Mouse (Mus musculus) liver, embryonic 16.5 days (tissue): ENCODE data around the gene Trpc1. TPM values are rescaled to one million over a fixed set of nuclear protein-coding genes. Genes with fewer than 3 reads are reported as not detected.

Experiments
- ATAC-seq: fragments of 200-750 bp; cut with Nextera tagmentation; 2 replicates; pipeline ENCODE4 v1.8.0; 2017; ENCODE audit warnings: low read depth, mild to moderate bottlenecking, moderate number of reproducible peaks, moderate library complexity
- H3K27ac ChIP-seq: fragments of 300-500 bp; sonication (generic); 2 replicates; pipeline ENCODE4 v1.5.1; 2014; ENCODE audit warnings: mild to moderate bottlenecking, low read length
- H3K27me3 ChIP-seq: fragments of 300-500 bp; sonication (generic); 2 replicates; pipeline ENCODE4 v1.6.1; 2014; ENCODE audit warnings: low read depth, low read length, mixed read lengths; ENCODE audit not compliant: control insufficient read depth, insufficient read depth
- H3K36me3 ChIP-seq: fragments of 300-500 bp; sonication (generic); 2 replicates; pipeline ENCODE4 v1.6.1; 2014; ENCODE audit warnings: mild to moderate bottlenecking; ENCODE audit not compliant: control insufficient read depth, insufficient read depth
- H3K4me1 ChIP-seq: fragments of 300-500 bp; sonication (generic); 2 replicates; pipeline ENCODE4 v1.6.1; 2014; ENCODE audit warnings: low read depth, low read length, mixed read lengths; ENCODE audit not compliant: control insufficient read depth
- H3K4me2 ChIP-seq: fragments of 300-500 bp; sonication (generic); 2 replicates; pipeline ENCODE4 v1.6.1; 2014; ENCODE audit warnings: low read depth, low read length, mixed read lengths
- H3K4me3 ChIP-seq: fragments of 300-500 bp; sonication (generic); 2 replicates; pipeline ENCODE4 v1.5.1; 2014; ENCODE audit warnings: low read depth, mild to moderate bottlenecking, low read length
- H3K9ac ChIP-seq: fragments of 300-500 bp; sonication (generic); 2 replicates; pipeline ENCODE4 v1.6.1; 2014; ENCODE audit warnings: low read depth, low read length
- H3K9me3 ChIP-seq: fragments of 300-500 bp; sonication (generic); replicated peaks from 2 replicates; pipeline ENCODE4 v1.6.1; 2016; ENCODE audit warnings: low read length; ENCODE audit not compliant: control insufficient read depth
- WGBS: fragments of 180-500 bp; shearing (Covaris S2); extraction: QIAGEN DNeasy Blood & Tissue Kit; methylation state at CpG from one replicate; pipeline ENCODE4 v1.1.7; 2014; ENCODE audit not compliant: insufficient replicate concordance; 5-methylcytosine and 5-hydroxymethylcytosine counted together
- polyA plus RNA-seq: library from polyadenylated mRNA; unstranded; fragments of >200 nt; fragmentation: Nextera tagmentation; extraction: Ambion mirVana; gene quantifications from 2 replicates; pipeline ENCODE4 v1.2.1, GENCODE M21; 2015

Gene Trpc1
- polyA plus RNA-seq = 0.56 and 0.64 TPM in 2 replicates

DNA sequence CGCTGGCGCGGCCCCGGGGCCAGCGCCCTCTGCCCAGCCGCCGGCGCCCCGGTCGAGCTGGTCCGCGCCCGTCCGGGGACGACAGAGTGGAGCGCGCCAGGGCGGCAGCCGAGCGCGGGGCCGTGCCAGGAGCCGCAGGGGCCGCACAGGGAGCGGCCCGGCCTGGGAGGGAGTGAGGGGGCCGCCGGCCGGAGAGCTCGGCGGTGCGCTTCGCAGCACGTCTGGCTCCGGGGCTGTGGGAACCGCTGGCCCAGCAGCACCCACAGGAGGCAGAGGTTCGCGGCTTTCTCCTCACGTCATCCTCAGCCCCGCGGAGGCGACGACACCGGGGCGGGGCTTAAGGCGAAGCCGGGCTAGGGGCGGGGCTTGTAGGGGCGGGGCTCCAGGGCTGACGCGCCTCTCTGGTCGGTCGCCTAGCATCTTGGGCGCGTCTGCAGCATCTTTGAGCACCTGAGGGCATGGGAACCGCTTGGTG is at the start of gene Trpc1:
Trpc1 (minus strand) TSS at position 339 of the 475 bp plus-strand sequence.
- H3K27ac ChIP-seq = no peak within 1 kb of the TSS
- peak; percentile 91 for ATAC-seq
- no peaks in the 10 kb centered on the region for H3K36me3 ChIP-seq
- H3K9ac ChIP-seq = peak within 1 kb of the TSS; percentile 61
- H3K4me1 ChIP-seq = peaks cover 2% of the 10 kb centered on the region; the same call in 1 of the 2 replicates
- H3K9me3 ChIP-seq = no peaks in the 10 kb centered on the region
- 1% methylated on average over 53 of the region's 56 CpGs for WGBS
- peak within 1 kb of the TSS; percentile 87 for H3K4me2 ChIP-seq
- peaks cover 22% of the 10 kb centered on the region for H3K27me3 ChIP-seq
- H3K4me3 ChIP-seq = peak within 1 kb of the TSS; percentile 68

DNA sequence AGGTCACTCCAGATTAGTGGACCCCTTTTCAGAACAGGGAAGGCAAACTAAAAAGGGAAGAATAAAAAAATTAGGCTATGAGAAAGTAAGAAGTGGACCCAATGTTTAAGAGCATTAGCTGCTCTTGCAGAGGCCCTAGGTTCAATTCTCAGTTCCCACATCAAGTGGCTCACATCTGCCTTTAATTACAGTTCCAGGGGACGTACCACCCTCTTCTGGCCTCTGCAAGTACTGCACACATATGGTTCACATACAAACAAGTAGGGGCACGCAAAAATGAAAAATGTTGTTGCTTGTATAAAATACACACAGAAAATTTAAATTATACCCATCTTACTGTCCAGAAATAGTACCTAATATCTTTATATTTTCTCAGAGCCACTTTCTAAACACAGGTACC is 46.1 kb upstream of the Trpc1 start:
- Histone ChIP-seq H3K27me3 (no peaks in the 10 kb centered on the region), H3K9me3 (no peaks in the 10 kb centered on the region), H3K4me1 (no peaks in the 10 kb centered on the region), H3K4me3 (no peak overlapping the region), H3K27ac (no peak overlapping the region), H3K4me2 (no peak overlapping the region), H3K36me3 (no peaks in the 10 kb centered on the region), H3K9ac (no peak overlapping the region)
- ATAC-seq = no peak
- WGBS = 54% methylated on average over 2 of the region's 2 CpGs

DNA sequence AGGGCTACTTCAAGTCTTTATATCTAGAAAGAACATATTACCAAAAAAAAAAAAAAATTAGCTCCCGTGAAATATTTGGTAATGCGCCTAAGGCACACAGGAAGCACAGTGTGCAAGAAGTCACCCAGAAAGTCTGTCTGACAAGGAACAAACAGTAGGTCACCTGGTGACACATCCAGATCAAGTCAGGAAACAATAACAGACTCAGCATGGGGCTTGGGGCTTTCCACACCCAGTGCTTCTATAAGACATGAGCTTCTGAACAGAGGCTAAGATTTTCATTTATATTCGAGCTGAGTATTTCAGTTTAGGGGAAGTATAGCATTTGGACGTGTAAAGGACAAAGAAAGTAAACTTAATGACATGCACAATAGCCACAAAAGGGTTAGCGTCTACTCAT is 45.7 kb upstream of the Trpc1 start:
- WGBS = 68% methylated on average over 5 of the region's 5 CpGs
- no peak overlapping the region for H3K9ac ChIP-seq
- no peak overlapping the region for H3K4me2 ChIP-seq
- H3K27ac ChIP-seq = peak overlapping the region; percentile 26; the same call in 1 of the 2 replicates
- H3K9me3 ChIP-seq = no peaks in the 10 kb centered on the region
- no peaks in the 10 kb centered on the region for H3K27me3 ChIP-seq
- no peaks in the 10 kb centered on the region for H3K4me1 ChIP-seq
- ATAC-seq = no peak
- no peak overlapping the region for H3K4me3 ChIP-seq
- no peaks in the 10 kb centered on the region for H3K36me3 ChIP-seq

DNA sequence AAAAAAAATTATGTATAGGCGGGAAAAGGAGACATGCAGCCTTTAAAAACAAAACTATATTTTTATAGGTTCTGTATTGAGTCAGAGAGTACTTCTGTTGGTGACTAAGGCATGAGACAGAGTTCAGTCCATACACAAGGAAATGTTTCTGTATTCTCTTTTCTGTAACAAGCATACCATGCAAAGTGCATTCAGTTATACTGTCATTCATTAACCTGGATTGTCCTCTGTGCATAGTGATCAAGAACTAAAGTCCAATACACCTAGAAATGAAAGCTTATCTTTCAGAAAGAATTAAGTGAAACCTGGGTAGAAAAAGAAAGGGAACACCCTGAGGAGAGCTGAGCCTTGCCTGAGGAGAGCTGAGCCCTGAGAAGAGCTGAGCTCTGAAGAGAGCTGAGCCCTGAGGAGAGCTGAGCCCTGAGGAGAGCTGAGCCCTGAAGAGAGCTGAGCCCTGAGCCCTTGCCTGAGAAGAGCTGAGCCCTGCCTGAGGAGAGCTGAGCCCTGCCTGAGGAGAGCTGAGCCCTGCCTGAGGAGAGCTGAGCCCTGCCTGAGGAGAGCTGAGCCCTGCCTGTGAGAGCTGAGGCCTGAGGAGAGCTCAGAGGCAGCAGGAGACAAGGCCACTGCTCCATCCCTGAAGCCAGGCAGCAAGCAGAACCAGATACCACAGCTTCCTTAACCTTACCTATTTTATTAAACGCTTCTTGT is 45.1 kb upstream of the Trpc1 start:
- 64% methylated on average over 2 of the region's 2 CpGs for WGBS
- peak; percentile 77 for ATAC-seq
- H3K27me3 ChIP-seq = no peaks in the 10 kb centered on the region
- peak overlapping the region; percentile 70 for H3K27ac ChIP-seq
- no peaks in the 10 kb centered on the region for H3K36me3 ChIP-seq
- no peak overlapping the region for H3K4me2 ChIP-seq
- H3K4me3 ChIP-seq = no peak overlapping the region
- H3K9me3 ChIP-seq = no peaks in the 10 kb centered on the region
- no peaks in the 10 kb centered on the region for H3K4me1 ChIP-seq
- H3K9ac ChIP-seq = no peak overlapping the region

DNA sequence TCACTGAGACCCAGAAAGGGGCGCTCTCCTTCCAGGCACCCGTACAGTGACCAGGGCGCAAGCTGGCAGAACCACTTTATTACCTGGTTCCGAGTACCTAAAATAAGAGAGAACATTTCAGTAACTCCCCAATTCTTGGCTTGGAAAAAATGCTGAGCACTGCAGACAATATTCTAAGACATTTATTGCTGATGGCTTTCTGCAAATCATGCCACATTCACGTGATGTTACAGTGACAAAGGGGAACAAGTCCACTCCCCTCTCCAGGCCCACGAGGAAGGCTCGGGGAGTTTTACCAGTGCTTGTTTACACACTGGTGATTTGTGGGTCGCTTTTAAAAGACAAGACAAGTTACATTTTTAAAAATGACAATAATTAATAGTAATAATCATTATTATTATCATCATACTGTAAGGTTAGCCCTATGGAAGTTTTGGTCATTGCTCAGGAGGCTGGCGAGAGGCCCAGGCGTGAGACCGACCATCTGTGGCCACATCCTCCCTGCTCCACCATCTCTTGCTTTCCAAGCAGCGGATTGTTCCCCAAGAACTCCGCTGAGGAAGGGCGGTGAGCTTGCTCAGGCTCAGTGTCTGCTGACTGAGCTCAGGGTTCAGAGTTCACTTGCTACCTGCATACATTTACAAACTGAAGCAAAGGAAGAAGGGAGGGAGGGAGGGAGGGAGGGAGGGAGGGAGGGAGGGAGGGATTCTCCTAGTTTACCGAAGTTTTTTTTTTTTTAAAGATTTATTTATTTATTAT is 44.0 kb upstream of the Trpc1 start:
- no peak for ATAC-seq
- Histone ChIP-seq H3K9me3 (no peaks in the 10 kb centered on the region), H3K27ac (no peak overlapping the region), H3K36me3 (no peaks in the 10 kb centered on the region), H3K4me2 (no peak overlapping the region), H3K4me3 (no peak overlapping the region), H3K9ac (no peak overlapping the region), H3K27me3 (no peaks in the 10 kb centered on the region), H3K4me1 (no peaks in the 10 kb centered on the region)
- WGBS = 71% methylated on average over 15 of the region's 15 CpGs

DNA sequence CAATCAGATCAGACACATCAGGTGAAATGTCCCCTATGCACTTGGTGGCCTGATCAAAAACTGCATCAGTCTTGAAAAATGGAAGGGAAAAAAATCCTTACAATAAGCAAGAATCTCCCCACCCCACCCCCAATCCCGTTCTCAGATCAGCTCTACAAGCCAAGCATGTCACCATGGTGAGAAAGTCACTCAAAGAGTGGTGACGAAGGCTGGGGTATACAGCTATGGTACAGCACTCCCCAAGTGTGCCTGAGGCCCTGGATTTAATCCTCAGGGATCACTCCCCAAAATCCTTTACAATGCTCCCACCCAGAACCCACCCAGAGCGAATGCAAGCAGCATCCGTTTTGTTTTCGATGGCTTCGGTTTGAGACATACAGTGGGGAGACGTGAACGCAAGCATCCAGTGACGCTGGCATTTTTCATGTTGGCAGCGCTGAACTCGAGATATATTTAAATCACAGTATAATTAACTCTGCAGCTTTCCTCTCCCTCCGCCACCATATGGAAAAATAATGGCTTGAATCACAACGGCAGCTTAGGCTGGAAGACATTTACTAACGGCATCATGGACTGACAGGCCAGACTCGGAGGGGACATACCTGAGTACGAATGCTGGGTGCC is 34.8 kb upstream of the Trpc1 start:
- Histone ChIP-seq H3K4me1 (no peaks in the 10 kb centered on the region), H3K36me3 (no peaks in the 10 kb centered on the region), H3K27me3 (no peaks in the 10 kb centered on the region), H3K9ac (no peak overlapping the region), H3K4me3 (no peak overlapping the region), H3K4me2 (no peak overlapping the region), H3K9me3 (no peaks in the 10 kb centered on the region), H3K27ac (no peak overlapping the region)
- WGBS = 71% methylated on average over 16 of the region's 16 CpGs
- ATAC-seq = no peak

DNA sequence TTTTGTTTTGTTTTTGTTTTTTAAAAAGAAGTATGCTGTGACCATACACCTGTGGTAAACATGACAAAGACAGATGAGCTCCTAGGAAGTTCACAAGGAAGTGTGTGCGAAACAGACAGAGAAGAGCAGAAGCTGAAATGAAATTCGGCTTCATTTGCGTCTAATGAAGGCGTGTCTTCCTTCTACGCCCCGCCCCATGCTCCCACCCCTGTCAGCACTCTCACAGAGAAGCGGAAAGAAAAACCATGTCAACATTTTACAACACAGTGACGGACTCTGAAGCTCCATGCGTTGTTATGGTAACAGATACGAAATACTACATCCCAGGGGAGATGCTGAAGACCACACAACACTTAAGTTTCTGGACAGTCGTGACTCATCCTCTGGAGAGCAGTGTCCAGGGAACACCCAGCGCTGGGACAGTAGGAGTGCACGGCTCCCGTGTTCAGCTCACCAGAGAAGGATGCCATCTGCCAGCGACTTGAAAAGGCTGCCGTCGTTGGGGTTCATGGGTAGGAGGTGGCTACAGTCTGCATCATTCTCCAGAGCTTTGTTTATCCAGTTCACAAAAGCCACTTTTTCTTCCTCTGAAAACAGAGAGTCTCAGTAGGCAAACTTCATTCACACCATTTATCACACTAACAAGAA is 33.6 kb upstream of the Trpc1 start:
- H3K9me3 ChIP-seq = no peaks in the 10 kb centered on the region
- WGBS = 63% methylated on average over 17 of the region's 17 CpGs

DNA sequence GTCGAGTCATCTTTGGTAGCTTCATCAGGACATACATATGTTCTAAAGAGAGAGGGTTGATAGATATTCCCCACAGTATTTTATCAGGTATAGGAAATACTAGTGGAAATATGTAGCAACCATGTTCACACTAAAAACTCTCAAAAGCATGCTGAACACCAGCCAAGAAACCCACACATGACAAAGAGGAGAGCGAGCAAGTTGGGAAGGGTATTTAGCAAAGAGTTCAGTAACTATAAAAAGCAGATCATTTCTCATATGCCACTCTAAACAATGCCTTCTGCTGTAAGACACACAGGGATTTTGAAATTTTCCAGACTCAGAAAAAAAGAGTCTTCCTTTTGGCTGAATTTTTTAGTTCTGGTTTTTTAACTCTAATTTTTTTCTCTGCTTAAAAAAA is 21.5 kb upstream of the Trpc1 start:
- no peak overlapping the region for H3K27ac ChIP-seq
- 59% methylated on average over 2 of the region's 2 CpGs for WGBS
- H3K27me3 ChIP-seq = no peaks in the 10 kb centered on the region
- H3K9ac ChIP-seq = no peak overlapping the region
- no peak for ATAC-seq
- no peak overlapping the region for H3K4me3 ChIP-seq
- no peaks in the 10 kb centered on the region for H3K36me3 ChIP-seq
- no peaks in the 10 kb centered on the region for H3K9me3 ChIP-seq
- H3K4me2 ChIP-seq = no peak overlapping the region
- no peaks in the 10 kb centered on the region for H3K4me1 ChIP-seq

More for the DNA sequence above, 33.6 kb upstream of the Trpc1 start:
- Histone ChIP-seq H3K4me2 (no peak overlapping the region), H3K36me3 (no peaks in the 10 kb centered on the region), H3K27ac (no peak overlapping the region), H3K4me1 (no peaks in the 10 kb centered on the region), H3K4me3 (no peak overlapping the region), H3K9ac (no peak overlapping the region), H3K27me3 (no peaks in the 10 kb centered on the region)
- ATAC-seq = no peak
